Mouse (Mus musculus) right cerebral cortex, adult 18-20 months (tissue): ENCODE measurements around the gene Sparc.
"Not testable (repeated sequence)": the region's sequence is repeated elsewhere in the genome, so short reads cannot be mapped to it uniquely, and the experiment has no call there.

Source experiments
- DNase-seq: peaks from one replicate; pipeline ENCODE4 v3.0.0; 2022; ENCODE audit warnings: mixed read lengths

Gene Sparc

DNA sequence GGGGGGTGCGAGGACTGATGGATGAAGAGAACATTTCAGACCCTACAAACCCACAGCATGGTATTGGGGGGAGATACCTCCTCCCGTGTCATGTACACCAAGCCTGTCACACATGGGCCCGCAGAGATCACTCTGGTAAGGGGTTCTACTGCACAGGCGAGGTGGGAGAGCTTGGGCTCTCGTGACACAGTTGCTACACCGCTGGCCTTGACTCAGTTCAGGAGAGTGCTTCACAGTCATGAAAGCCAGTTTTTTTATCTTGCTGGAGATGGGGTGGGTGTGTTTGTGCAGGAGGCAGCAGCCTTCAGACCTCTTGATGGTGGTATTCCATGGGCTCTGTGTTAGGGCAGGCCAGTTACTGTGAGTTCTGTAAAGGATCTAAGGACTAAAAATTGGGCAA, 13.1 kb upstream of the Sparc start:
- no peak for DNase-seq

DNA sequence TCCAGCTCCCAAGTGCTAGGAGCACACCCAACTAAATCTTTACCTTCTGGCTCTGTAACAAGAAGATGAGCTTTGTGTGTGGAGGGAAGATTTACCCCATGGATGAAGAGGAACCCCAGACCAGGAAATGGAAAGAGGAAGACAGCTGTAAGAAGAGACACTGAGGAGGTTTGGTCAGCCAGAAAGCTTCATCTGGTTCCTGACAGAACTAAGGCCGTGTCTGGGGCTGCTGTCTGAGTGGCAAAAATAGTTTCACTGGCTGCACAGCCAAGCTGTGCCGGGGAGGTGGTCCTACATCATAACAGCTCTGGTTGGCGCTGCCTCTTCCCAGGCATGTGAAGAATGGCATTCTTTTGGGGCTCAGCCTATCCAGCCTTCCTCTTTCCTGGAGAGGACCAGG, 10.0 kb upstream of the Sparc start:
- DNase-seq, result no peak

DNA sequence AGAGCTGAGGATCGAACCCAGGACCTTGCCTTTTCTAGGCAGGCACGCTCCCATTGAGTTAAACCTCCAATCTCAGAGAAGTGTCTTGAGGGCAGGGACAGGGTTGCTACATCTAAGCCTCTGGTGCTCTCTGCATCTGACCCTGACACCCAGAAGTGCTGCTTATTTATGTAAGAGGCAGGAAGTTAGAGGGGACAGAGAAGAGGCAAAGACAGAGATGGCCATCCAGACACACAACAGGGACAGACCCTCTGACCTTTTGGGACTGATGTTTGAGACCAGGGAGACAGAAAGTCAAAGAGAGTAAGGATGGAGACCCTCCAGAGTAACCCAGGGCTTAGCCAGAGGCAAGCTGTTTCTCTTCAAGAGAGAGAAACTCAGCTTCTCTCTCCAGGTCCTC, 7.0 kb upstream of the Sparc start:
- no peak for DNase-seq

DNA sequence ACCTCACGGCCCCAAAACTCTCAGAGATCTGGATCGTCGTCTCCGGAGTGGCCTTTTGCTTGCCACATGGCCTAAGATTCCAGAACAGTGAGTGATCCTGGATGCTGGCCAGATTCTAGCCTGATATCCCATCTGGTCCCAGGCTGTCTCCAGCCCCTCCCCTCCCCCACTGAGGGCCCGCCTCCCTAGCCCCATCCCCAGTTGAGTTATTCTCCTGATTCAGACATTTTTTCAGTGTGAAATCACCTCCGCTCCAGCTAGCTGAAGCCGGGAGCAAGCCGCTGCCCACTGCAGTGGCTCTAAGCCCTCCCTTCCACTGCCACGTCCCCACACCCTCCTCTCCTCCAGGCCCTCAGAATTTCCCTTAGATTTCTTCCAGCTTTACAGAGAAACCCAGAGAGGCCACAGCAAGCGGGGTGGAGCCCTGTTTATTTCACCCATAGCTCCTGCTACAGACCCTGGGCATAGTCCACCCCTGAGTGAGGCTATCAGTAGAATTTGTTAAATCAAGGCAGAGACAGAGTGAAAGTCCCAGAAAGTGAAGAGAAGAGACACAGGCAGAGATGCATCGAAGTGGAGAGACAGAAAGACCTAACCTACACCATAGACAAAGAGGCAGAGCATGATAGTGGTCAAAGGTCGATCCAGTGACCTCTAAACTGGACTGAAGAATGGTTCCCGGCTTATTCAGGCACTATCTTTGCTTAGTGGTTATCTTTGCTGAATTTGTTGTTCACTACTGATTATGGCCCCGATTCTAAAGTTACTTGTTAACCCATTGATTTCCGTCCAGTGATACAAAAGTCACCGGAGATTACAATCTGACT, 5.4 kb upstream of the Sparc start:
- DNase-seq, result no peak

DNA sequence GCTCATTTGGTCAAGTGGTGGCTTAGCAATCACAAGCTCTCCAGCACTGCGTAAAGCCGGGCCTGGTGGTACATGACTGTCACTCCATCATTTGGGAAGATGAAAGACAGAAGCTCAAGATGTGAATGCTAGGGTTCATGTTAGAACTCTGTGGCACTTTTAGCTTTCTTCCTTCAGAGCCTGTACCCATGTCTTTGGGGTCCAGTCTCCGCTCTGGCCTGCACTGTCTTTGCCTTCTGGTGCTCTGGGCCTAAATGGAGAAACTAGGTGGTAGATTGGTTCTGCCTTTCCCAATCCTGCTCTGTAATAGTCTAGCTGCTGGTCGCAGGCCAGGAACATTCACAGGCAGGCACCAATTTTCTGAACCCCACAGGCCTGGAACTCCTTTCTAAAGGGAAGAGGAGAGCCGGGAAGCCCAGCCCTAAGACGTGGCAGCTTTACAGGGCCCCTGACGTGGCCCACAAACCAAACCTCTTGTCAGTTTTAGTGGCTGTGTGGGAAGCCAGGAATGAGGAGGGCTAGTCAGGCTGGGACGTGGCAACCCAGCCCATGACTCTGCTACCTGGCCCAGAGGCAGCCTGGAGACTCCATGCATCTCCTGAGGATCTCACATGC, 1.9 kb upstream of the Sparc start:
- no peak for DNase-seq

GRCm38 (mm10) chr11:55423756-55424155, 773 bp upstream of the Sparc start:
- DNase-seq, result peak; percentile 21

GRCm38 (mm10) chr11:55419678-55420307, 3.2 kb downstream of the Sparc start:
- peak; percentile 14 for DNase-seq

DNA sequence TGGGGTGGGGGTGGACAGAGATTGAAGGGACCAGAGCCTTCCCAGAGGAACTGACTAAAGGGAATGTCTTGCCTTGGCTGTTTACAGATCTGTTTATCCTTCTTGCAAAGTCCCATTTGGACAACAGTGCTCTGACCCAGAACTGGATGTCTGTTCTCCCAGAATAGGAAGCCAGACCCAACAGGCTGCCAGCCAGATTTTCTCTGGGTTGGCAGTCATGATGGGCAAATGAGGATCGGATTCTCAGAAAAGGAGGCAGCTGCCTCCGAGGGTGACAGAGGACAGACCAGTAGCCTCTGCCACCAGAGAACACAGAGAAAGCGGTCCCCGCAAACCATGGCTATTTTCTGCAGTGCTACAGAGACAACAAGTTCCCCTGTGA, 3.7 kb downstream of the Sparc start:
- peak; percentile 54 for DNase-seq

GRCm38 (mm10) chr11:55418704-55419061, 4.3 kb downstream of the Sparc start:
- no peak for DNase-seq

DNA sequence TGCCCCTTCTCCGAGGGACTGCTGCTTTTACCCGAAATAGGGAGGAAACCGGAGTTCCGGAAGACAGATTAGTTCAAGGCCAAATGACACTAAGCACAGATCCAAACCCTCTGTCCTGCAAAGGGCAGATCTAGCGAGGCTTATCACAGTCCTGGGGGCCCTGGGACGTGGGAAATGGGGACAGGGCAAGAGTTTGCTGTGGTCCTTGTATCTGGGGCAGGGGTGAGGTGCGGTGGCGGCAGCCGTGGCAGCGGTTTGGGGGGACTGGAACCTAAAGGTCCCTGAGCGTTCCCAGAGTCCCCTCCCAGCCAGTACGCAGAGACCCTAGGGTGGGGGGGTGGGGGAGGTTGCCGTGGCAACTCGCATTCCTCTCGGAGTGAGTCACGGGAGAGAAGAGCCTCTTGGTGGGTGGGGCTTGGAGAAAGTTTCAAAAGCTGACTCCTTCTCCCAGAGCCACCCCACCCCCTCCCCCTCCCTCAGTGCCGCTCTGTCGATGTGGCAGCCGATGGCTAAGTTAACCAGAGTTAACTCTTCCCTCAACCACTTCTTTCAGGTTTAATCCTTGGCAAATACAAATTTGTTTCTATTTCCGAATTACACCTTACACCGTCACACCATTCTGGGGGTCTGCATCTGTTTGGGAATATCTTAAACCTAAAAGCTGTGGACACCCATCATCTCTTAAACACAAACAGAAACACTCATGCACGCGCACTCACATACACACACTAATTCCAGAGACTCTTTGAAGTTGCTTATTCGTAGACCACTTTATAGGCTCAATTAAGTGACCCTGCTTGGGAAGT, 4.9 kb downstream of the Sparc start:
- DNase-seq, result peak; percentile 7

- DNase-seq, result no peak
These were observed 6.2 kb downstream of the Sparc start for GRCm38 (mm10) chr11:55416609-55417265.

DNA sequence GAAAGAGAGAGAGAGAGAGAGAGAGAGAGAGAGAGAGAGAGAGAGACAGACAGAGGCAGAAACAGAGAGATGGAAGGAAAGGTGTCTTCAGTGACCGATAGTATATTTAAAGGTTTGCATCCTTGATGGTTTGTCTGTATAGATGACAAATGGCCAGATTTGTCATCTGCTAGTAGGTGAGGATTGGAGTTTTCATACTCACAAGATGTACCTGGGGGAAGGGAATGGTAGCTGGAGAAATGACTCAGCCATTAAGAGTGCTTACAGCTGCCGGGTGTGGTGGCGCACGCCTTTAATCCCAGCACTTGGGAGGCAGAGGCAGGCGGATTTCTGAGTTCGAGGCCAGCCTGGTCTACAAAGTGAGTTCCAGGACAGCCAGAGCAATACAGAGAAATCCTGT, 7.3 kb downstream of the Sparc start:
- DNase-seq, result not testable (repeated sequence)

DNA sequence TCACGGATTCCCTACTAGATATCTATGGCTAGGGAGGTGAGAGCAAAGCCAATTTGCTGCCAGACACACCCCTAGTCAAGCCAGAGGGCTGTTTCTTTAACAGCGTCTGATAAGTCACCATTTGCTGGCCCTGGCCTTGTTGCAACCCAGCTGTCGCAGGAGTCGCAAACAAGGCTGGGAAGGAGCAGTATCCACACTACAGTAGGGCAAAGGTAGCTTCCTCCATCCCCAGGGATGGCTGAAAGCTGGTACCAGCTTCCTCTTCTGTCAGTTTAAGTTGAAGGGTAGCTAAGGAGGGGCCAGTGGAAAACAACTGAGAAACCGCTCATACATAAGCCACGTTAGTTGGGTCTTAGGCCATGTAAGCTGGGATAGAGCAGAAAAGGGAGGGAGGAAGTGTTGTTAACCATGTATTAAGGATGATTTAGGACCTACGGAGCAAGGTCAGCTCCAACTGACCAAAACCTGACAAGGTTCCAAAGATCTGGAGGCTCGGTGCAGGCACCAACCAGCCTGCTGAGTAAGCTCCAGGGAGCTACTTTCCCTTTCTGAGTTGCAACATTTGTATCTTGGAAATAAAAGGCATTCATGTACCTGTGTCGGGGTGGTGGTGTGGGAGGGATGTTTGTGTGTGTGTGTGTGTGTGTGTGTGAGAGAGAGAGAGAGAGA, 7.8 kb downstream of the Sparc start:
- no peak for DNase-seq

GRCm38 (mm10) chr11:55414314-55414713, 8.7 kb downstream of the Sparc start:
- DNase-seq, result no peak

GRCm38 (mm10) chr11:55413416-55413796, 9.6 kb downstream of the Sparc start:
- no peak for DNase-seq

- DNase-seq, result no peak
These were observed 10.1 kb downstream of the Sparc start for GRCm38 (mm10) chr11:55412680-55413415.

DNA sequence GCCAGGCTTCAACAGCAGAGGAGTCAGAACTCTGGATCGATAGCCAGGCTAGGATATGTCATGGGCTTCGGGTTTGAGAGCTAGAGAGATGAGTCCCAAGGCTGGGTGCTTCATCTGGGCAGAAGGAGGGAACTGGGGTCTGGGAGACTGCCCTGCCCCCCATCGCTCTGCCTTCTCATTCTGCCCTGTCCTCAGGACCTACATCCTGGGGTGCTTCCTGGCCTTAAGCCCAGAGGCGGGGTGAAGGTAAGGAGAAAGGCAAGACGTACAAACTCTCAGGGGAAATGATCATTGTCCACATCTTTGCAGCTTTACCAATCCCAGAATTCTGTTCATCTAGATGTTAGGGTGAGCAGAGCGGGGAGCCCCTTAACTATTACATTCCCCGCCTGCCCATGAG, 10.9 kb downstream of the Sparc start:
- no peak for DNase-seq

DNA sequence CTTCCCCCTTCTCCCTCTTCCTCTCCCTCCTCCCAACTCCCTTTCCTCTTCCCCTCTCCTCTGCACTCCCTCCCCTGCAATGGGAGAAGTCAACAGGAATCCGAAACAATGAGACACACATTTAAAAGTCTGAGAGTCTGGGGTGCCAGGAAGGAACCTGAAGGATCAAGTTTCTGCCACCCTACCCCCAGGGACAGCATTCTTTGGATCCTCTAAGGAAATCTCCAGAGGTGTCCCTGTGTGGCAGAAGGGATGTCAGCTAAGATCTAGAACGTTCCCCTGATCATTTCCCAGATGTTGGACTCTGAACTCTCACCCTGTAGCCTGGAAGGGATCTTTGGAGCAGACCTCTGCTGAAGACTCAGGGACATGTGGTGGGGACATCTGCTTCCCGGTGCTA, 12.5 kb downstream of the Sparc start:
- DNase-seq, result no peak

DNA sequence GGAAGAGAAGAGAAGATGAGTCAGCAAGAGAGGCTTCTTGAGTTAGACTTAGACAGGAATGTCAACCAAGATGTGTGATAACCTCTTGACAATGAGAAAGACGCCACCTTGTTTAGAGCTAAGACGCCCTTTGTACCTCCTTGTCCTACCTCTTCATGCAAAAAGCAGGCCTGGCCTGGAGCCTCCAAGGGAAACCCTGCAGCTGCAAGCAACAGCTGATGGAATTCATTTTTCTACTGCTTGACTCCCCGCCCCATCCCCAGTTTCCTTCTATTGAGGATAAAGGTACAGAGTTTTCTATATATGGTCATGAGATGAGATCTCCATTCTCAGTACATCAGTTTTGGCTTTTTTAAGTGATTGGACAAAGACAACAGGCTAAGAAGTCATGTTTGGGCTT, 13.0 kb downstream of the Sparc start:
- DNase-seq, result no peak

DNA sequence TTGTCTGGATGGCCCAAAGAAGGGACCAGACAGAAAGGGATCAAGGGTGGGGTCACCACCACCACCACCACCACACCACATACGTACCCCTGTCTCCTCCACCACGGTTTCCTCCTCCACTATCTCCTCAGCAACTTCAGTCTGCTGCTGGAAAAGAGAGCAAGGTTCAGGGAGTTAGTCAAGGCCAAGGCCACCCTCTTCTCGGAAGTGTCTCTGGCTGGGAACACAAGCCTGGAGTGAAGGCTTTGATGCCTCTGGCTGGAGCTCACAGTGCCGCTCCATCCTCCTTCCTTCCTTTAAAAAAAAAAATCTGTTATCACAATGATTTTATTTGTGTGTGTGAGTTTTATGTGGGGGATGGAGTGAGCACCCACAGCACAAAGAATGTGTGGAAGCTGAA, 15.8 kb downstream of the Sparc start:
- no peak for DNase-seq

DNA sequence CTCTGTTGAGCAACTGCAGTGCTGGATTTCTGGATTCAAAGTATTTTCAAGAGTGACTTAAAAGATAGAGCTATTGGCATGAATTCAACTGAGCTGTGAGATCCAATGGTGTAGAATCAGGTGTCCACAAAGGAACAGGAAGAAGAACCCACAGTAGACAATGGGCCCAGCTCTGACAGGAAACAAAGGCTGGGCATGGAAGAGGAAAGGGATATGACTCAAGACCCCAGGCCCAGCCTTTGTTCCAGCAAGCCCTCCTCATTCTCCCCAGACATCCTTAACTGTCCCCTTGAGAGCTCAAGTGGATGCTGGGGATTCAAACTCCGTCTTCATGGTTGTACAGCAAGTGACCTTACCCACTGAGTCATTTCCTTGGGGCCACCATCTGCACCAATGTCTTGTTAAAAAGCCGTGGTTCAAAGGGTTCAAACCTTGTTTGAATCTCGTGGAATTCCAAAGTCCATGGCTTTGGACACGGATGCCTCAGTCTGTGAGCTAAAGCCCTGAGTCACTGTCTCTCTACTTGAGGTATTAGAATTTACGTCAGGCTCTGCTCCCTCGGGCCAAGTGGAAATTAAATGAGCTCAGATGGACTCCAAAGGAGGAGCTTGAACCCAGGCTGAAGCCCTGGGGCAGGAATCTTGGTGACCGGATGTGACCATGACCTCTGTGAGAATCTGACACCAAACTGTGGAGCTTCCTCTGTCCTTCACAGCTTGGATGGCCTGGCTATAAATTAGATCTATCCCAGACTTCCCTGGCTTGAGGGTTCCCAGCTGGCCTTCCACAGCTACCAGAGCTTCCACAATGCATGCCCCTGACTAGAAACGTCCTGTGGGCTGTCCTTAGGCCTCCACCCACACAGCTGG, 17.1 kb downstream of the Sparc start:
- no peak for DNase-seq
